Mouse (Mus musculus) Patski (cell line): Measurements from ENCODE around the gene Vpreb2. TPM values are rescaled to one million over a fixed set of nuclear protein-coding genes. Genes with fewer than 3 reads are reported as not detected.

Experiments
- ATAC-seq: fragments of 100-300 bp; one replicate; pipeline ENCODE4 v1.8.0; 2021
- CTCF ChIA-PET: fragments of 350-600 bp; sonication (Branson Sonifier 250); formaldehyde crosslinking; loops from one replicate; lab custom pipeline; 2022; ENCODE audit warnings: inconsistent platforms; lab: Charles Lee
- POLR2A ChIA-PET: fragments of 350-600 bp; sonication (Branson Sonifier 250); formaldehyde crosslinking; loops from one replicate; lab custom pipeline; 2022; ENCODE audit warnings: antibody characterized with exemption, inconsistent platforms; lab: Charles Lee
- DNase-seq: peaks from one replicate; pipeline ENCODE4 v3.0.0-alpha.2; 2011; ENCODE audit warnings: low read depth, low spot score
- H3K27me3 ChIP-seq: fragments of 371-371 bp; one replicate; pipeline ENCODE4 v1.5.1; 2021
- CTCF ChIP-seq: fragments of 100-300 bp; IDR thresholded peaks from one replicate; pipeline ENCODE4 v1.5.1; 2021
- in situ Hi-C: fragments of 300-500 bp; cut with MboI; formaldehyde crosslinking; loops from 3 replicates; pipeline ENCODE4 v1.11.1; 2018; ENCODE audit warnings: low pct_unique_long_range_greater_than_20kb, mixed read lengths
- polyA plus RNA-seq: library from polyadenylated mRNA; unstranded; gene quantifications from one replicate; pipeline ENCODE4 v1.2.3, GENCODE M21; 2021

Gene Vpreb2
- polyA plus RNA-seq, 1 experiment from 2014 or later = 0.31 TPM

- no peak for TF ChIP-seq CTCF
- peaks cover 26% of the 10 kb centered on the region for H3K27me3 ChIP-seq
- ChIA-PET CTCF (no interaction called here), POLR2A (no interaction called here)
- no peak for ATAC-seq
- no peak for DNase-seq
- in situ Hi-C loops = no loop called here
These were observed 47.1 kb downstream of the Vpreb2 start for GRCm38 (mm10) chr16:18027371-18027770.

Other genes with a start within 250 kb of the Vpreb2 start
- gene Med15, start 247.5 kb upstream of the Vpreb2 start, polyA plus RNA-seq = 69.1 TPM
- gene Klhl22, start 220.8 kb upstream of the Vpreb2 start, polyA plus RNA-seq = 128 TPM
- gene Scarf2, start 183.1 kb upstream of the Vpreb2 start, polyA plus RNA-seq = 60.3 TPM
- 0.21 TPM for gene B830017H08Rik, start 147.3 kb upstream of the Vpreb2 start, polyA plus RNA-seq
- 1.4 TPM for gene Car15, start 142.1 kb upstream of the Vpreb2 start, polyA plus RNA-seq
- gene Gm20518, start 88.8 kb upstream of the Vpreb2 start, polyA plus RNA-seq = 0.17 TPM
- gene Tssk1, start 86.2 kb upstream of the Vpreb2 start, polyA plus RNA-seq = 0.13 TPM
- 75.2 TPM for gene Dgcr2, start 81.9 kb upstream of the Vpreb2 start, polyA plus RNA-seq
- 0.08 TPM for gene Tssk2, start 81.8 kb upstream of the Vpreb2 start, polyA plus RNA-seq
- 25.7 TPM for gene Ess2, start 69.1 kb upstream of the Vpreb2 start, polyA plus RNA-seq
- gene Gsc2, start 65.4 kb upstream of the Vpreb2 start, polyA plus RNA-seq = not detected
- gene Slc25a1, start 52.2 kb upstream of the Vpreb2 start, polyA plus RNA-seq = 114 TPM
- gene Dgcr6, start 72.4 kb downstream of the Vpreb2 start, polyA plus RNA-seq = 59.5 TPM
- 1.3 TPM for gene Prodh, start 109.8 kb downstream of the Vpreb2 start, polyA plus RNA-seq
- gene Rtn4r, start 147.2 kb downstream of the Vpreb2 start, polyA plus RNA-seq = 0.90 TPM
- not detected for gene Ccdc188, start 237.5 kb downstream of the Vpreb2 start, polyA plus RNA-seq